Mouse (Mus musculus) heart, embryonic 14.5 days (tissue): ENCODE measurements at regions not wholly inside any gene's neighbourhood (a gene's known extent, or its start where the extent isn't known, plus 50 kb on each side); places are given as distances from the start of the nearest gene placed in this dataset.

Source experiments
- ATAC-seq: fragments of 200-750 bp; cut with Nextera tagmentation; 2 replicates; pipeline ENCODE4 v1.8.0; 2017; ENCODE audit warnings: low read depth, moderate TSS enrichment; ENCODE audit not compliant: insufficient number of reproducible peaks, insufficient read depth, low FRiP score
- H3K27ac ChIP-seq, 2 experiments: fragments of 200-500 bp in 1 of 2; fragments of 300-500 bp in 1 of 2; sonication (generic) in 1 of 2; replicated peaks in 1 of 2; 2 replicates each; pipeline ENCODE4 v1.5.1; 2012 to 2014; ENCODE audit warnings: low read depth in 2 of 2, low read length in 2 of 2, control low read depth in 1 of 2, mild to moderate bottlenecking in 1 of 2, mixed read lengths in 1 of 2; ENCODE audit not compliant: control insufficient read depth in 1 of 2, insufficient read depth in 1 of 2
- H3K27me3 ChIP-seq: fragments of 300-500 bp; sonication (generic); 2 replicates; pipeline ENCODE4 v1.6.1; 2014; ENCODE audit warnings: mild to moderate bottlenecking, low read length, control low read depth; ENCODE audit not compliant: control insufficient read depth, insufficient read depth
- H3K36me3 ChIP-seq: fragments of 300-500 bp; sonication (generic); 2 replicates; pipeline ENCODE4 v1.6.1; 2014; ENCODE audit warnings: mild to moderate bottlenecking, control low read depth, low read length, mixed read lengths; ENCODE audit not compliant: control insufficient read depth, insufficient read depth
- H3K4me1 ChIP-seq, 2 experiments: fragments of 200-500 bp in 1 of 2; fragments of 300-500 bp in 1 of 2; sonication (generic) in 1 of 2; 2 replicates each; pipeline ENCODE4 v1.6.1; 2012 to 2014; ENCODE audit warnings: low read length in 2 of 2, control low read depth in 1 of 2, mixed read lengths in 1 of 2; ENCODE audit not compliant: control insufficient read depth in 2 of 2, insufficient read depth in 2 of 2
- H3K4me2 ChIP-seq: fragments of 300-500 bp; sonication (generic); 2 replicates; pipeline ENCODE4 v1.6.1; 2014; ENCODE audit warnings: mild to moderate bottlenecking, low read length
- H3K4me3 ChIP-seq, 2 experiments: fragments of 200-500 bp in 1 of 2; fragments of 300-500 bp in 1 of 2; sonication (generic) in 1 of 2; 2 replicates each; pipeline ENCODE4 v1.5.1; 2012 to 2014; ENCODE audit warnings: low read length in 2 of 2, mild to moderate bottlenecking in 2 of 2, control low read depth in 1 of 2, low read depth in 1 of 2, moderate library complexity in 1 of 2; ENCODE audit not compliant: control insufficient read depth in 1 of 2, insufficient read depth in 1 of 2
- H3K9ac ChIP-seq: fragments of 300-500 bp; sonication (generic); 2 replicates; pipeline ENCODE4 v1.6.1; 2014; ENCODE audit warnings: mild to moderate bottlenecking, low read length
- H3K9me3 ChIP-seq: fragments of 300-500 bp; sonication (generic); 2 replicates; pipeline ENCODE4 v1.6.1; 2016; ENCODE audit warnings: low read length, control low read depth; ENCODE audit not compliant: control insufficient read depth
- WGBS: fragments of 180-500 bp; shearing (Covaris S2); extraction: QIAGEN DNeasy Blood & Tissue Kit; methylation state at CpG from one replicate; pipeline ENCODE4 v1.1.7; 2014; 5-methylcytosine and 5-hydroxymethylcytosine counted together

GRCm38 (mm10) chr16:62646113-62646512 lies 140.5 kb downstream of the Nsun3 start:
- ATAC-seq, result no peak
- 68% methylated on average over 1 of the region's 1 CpGs for WGBS
- H3K9me3 ChIP-seq, result no peaks in the 10 kb centered on the region

GRCm38 (mm10) chr16:62642859-62643403 lies 143.7 kb downstream of the Nsun3 start:
- H3K27ac ChIP-seq, result no peak overlapping the region
- H3K9me3 ChIP-seq, result no peaks in the 10 kb centered on the region
- no peaks in the 10 kb centered on the region for H3K36me3 ChIP-seq
- H3K27me3 ChIP-seq, result no peaks in the 10 kb centered on the region
- no peak overlapping the region for H3K9ac ChIP-seq
- no peaks in the 10 kb centered on the region for H3K4me1 ChIP-seq
- no peak overlapping the region for H3K4me3 ChIP-seq
- ATAC-seq, result no peak
- no peak overlapping the region for H3K4me2 ChIP-seq
- WGBS, result 87% methylated on average over 10 of the region's 10 CpGs

More at GRCm38 (mm10) chr16:62646113-62646512, 140.5 kb downstream of the Nsun3 start:
- Histone ChIP-seq H3K9ac (no peak overlapping the region), H3K4me3 (no peak overlapping the region), H3K27ac (no peak overlapping the region), H3K27me3 (no peaks in the 10 kb centered on the region), H3K4me2 (no peak overlapping the region), H3K36me3 (no peaks in the 10 kb centered on the region), H3K4me1 (no peaks in the 10 kb centered on the region)

GRCm38 (mm10) chr16:62623938-62624337 lies 162.7 kb downstream of the Nsun3 start:
- Histone ChIP-seq H3K27me3 (no peaks in the 10 kb centered on the region), H3K9me3 (no peaks in the 10 kb centered on the region), H3K9ac (no peak overlapping the region), H3K27ac (no peak overlapping the region), H3K36me3 (no peaks in the 10 kb centered on the region), H3K4me2 (no peak overlapping the region), H3K4me1 (no peaks in the 10 kb centered on the region), H3K4me3 (no peak overlapping the region)
- ATAC-seq, result no peak
- 73% methylated on average over 6 of the region's 6 CpGs for WGBS

- H3K36me3 ChIP-seq, result no peaks in the 10 kb centered on the region
- ATAC-seq, result no peak
- WGBS, result 73% methylated on average over 5 of the region's 5 CpGs
These were observed 175.7 kb downstream of the Nsun3 start for GRCm38 (mm10) chr16:62610873-62611272.

GRCm38 (mm10) chr16:62608617-62609016 lies 178.0 kb downstream of the Nsun3 start:
- Histone ChIP-seq H3K36me3 (no peaks in the 10 kb centered on the region), H3K4me3 (no peak overlapping the region), H3K4me1 (no peaks in the 10 kb centered on the region), H3K27me3 (no peaks in the 10 kb centered on the region), H3K9ac (no peak overlapping the region), H3K9me3 (no peaks in the 10 kb centered on the region), H3K4me2 (no peak overlapping the region), H3K27ac (no peak overlapping the region)
- no peak for ATAC-seq
- 65% methylated on average over 3 of the region's 3 CpGs for WGBS

More at GRCm38 (mm10) chr16:62610873-62611272, 175.7 kb downstream of the Nsun3 start:
- no peak overlapping the region for H3K27ac ChIP-seq
- H3K4me3 ChIP-seq, result no peak overlapping the region
- no peaks in the 10 kb centered on the region for H3K27me3 ChIP-seq
- no peaks in the 10 kb centered on the region for H3K4me1 ChIP-seq
- H3K4me2 ChIP-seq, result no peak overlapping the region
- no peaks in the 10 kb centered on the region for H3K9me3 ChIP-seq
- H3K9ac ChIP-seq, result no peak overlapping the region

- H3K27me3 ChIP-seq, result no peaks in the 10 kb centered on the region
- H3K36me3 ChIP-seq, result no peaks in the 10 kb centered on the region
- H3K4me3 ChIP-seq, result no peak overlapping the region
- no peak overlapping the region for H3K27ac ChIP-seq
- 89% methylated on average over 1 of the region's 1 CpGs for WGBS
- H3K4me2 ChIP-seq, result no peak overlapping the region
- H3K4me1 ChIP-seq, result no peaks in the 10 kb centered on the region
- H3K9ac ChIP-seq, result no peak overlapping the region
- ATAC-seq, result no peak
- no peaks in the 10 kb centered on the region for H3K9me3 ChIP-seq
These were observed 180.7 kb downstream of the Nsun3 start for GRCm38 (mm10) chr16:62605920-62606319.

GRCm38 (mm10) chr16:62562051-62562450 lies 224.6 kb downstream of the Nsun3 start:
- Histone ChIP-seq H3K9me3 (no peaks in the 10 kb centered on the region), H3K4me1 (no peaks in the 10 kb centered on the region), H3K27ac (no peak overlapping the region), H3K9ac (no peak overlapping the region), H3K4me2 (no peak overlapping the region), H3K4me3 (no peak overlapping the region), H3K27me3 (no peaks in the 10 kb centered on the region), H3K36me3 (no peaks in the 10 kb centered on the region)
- WGBS, result 36% methylated on average over 4 of the region's 4 CpGs
- no peak for ATAC-seq

- no peaks in the 10 kb centered on the region for H3K36me3 ChIP-seq
- WGBS, result 71% methylated on average over 2 of the region's 2 CpGs
- no peak overlapping the region for H3K4me2 ChIP-seq
- no peaks in the 10 kb centered on the region for H3K4me1 ChIP-seq
- H3K9ac ChIP-seq, result no peak overlapping the region
- H3K4me3 ChIP-seq, result no peak overlapping the region
- H3K27me3 ChIP-seq, result no peaks in the 10 kb centered on the region
- no peaks in the 10 kb centered on the region for H3K9me3 ChIP-seq
- no peak for ATAC-seq
- H3K27ac ChIP-seq, result no peak overlapping the region
These were observed 243.5 kb downstream of the Nsun3 start for GRCm38 (mm10) chr16:62543156-62543555.
